Mouse (Mus musculus) ES-E14 (cell line): ENCODE data around the gene Smco3.
"Not testable (repeated sequence)": the region's sequence is repeated elsewhere in the genome, so short reads cannot be mapped to it uniquely, and the experiment has no call there.

Experiments used
- CHD2 ChIP-seq: IDR thresholded peaks from 2 replicates; pipeline ENCODE4 v1.6.1; 2014; ENCODE audit warnings: mild to moderate bottlenecking, low read depth, low read length, inconsistent platforms
- HCFC1 ChIP-seq: IDR thresholded peaks from 2 replicates; pipeline ENCODE4 v1.6.1; 2012; ENCODE audit warnings: low read length, inconsistent platforms, borderline replicate concordance; ENCODE audit not compliant: insufficient read depth
- MAFK ChIP-seq: IDR thresholded peaks from 2 replicates; pipeline ENCODE4 v1.6.1; 2014; ENCODE audit warnings: mild to moderate bottlenecking, low read depth, low read length, inconsistent platforms; ENCODE audit not compliant: insufficient read depth
- ZC3H11A ChIP-seq: IDR thresholded peaks from 2 replicates; pipeline ENCODE4 v1.6.1; 2012; ENCODE audit warnings: low read depth, mild to moderate bottlenecking, inconsistent platforms, low read length, borderline replicate concordance
- ZNF384 ChIP-seq: IDR thresholded peaks from 2 replicates; pipeline ENCODE4 v1.6.1; 2012; ENCODE audit warnings: low read depth, low read length, inconsistent platforms

GRCm38 (mm10) chr6:136797874-136798693, 37.2 kb downstream of the Smco3 start:
- not testable (repeated sequence) for TF ChIP-seq MAFK, ZNF384, HCFC1, CHD2, ZC3H11A
